Mouse (Mus musculus) adrenal gland, postnatal 25 days (tissue): Measurements from ENCODE around the gene Luzp1. TPM values are rescaled to one million over a fixed set of nuclear protein-coding genes. Genes with fewer than 3 reads are reported as not detected.

ENCODE experiments used
- DNase-seq: peaks from one replicate; pipeline ENCODE4 v3.0.0; 2021; ENCODE audit warnings: mixed read lengths
- total RNA-seq: library from RNA; stranded (reverse); gene quantifications from 2 replicates; pipeline ENCODE4 v1.2.3, GENCODE M21; 2021

Luzp1 gene
- total RNA-seq, 1 experiment from 2014 or later, result 37.2 TPM

GRCm38 (mm10) chr4:136548381-136548801 is 78.8 kb downstream of the Luzp1 start:
- DNase-seq, result no peak

GRCm38 (mm10) chr4:136553108-136553507 is 83.5 kb downstream of the Luzp1 start:
- no peak for DNase-seq

- DNase-seq, result no peak
Measured at GRCm38 (mm10) chr4:136557638-136558037, 88.1 kb downstream of the Luzp1 start.

DNA sequence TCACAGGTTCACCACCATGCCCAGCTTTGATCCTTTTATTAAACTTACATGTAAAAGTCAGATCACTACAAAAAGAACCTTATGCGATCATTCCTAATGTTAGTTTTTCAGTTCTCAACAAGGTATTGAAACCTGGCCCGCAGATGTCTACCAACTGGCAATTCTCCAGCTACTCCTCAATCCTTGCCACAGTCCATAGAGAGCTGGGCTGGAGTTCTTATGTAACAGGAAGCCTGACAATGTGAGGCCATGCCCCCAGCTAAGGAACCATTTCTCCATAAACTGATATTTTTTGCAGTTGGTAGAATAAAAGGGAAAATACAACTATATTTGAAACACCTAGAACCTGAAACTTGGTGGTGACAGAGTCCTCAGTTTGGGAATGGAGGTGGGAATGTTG is 90.1 kb downstream of the Luzp1 start:
- DNase-seq, result no peak

- DNase-seq, result no peak
Measured at GRCm38 (mm10) chr4:136560270-136560991, 90.9 kb downstream of the Luzp1 start.

DNA sequence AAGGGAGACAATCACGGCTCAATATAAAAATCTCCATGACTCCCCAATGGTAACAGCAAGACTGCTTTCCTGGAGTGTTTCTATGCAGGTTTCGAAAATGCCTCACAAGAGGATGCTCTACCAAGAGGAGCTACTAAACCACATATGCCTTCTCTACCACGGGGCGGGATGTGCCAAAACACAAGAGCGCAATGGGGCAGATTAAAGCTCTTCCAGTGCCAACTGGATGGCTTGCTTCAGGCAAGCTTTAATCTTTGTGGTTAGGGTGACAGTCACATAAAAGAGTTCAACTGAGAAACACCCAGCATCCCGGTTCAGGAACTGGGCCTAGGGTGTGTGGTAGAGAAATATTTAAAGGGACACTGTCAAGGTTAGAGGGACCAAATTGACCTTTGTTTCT is 93.2 kb downstream of the Luzp1 start:
- DNase-seq, result no peak

GRCm38 (mm10) chr4:136568629-136569028 is 99.1 kb downstream of the Luzp1 start:
- DNase-seq, result peak; percentile 37

- DNase-seq, result no peak
Measured at GRCm38 (mm10) chr4:136569998-136570397, 100.4 kb downstream of the Luzp1 start.

- DNase-seq, result no peak
Measured at GRCm38 (mm10) chr4:136581885-136582284, 112.3 kb downstream of the Luzp1 start.

GRCm38 (mm10) chr4:136587221-136587827 is 117.8 kb downstream of the Luzp1 start:
- DNase-seq, result no peak

- DNase-seq, result no peak
Measured at GRCm38 (mm10) chr4:136588003-136588402, 118.4 kb downstream of the Luzp1 start.

- DNase-seq, result no peak
Measured at GRCm38 (mm10) chr4:136592111-136592510, 122.5 kb downstream of the Luzp1 start.

- no peak for DNase-seq
Measured at GRCm38 (mm10) chr4:136594006-136594405, 124.4 kb downstream of the Luzp1 start.

DNA sequence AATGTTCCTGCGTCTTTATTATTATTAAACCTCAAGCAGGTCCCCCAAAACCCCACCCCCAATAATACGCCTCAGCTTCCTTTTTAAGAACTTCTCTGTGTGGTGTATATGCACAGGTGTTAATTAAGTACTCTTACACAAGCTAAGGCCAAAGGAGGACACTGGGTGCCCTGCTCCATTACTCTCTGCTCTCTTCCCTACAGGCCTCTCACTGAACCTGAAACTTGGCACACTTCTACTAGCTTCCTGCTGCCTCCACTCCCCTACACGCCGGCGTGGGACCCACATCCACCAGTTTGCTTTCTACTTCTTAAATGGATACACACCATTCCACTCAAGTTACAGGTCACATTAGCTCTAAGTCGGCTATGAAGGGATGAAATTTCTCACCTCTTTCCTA is 125.7 kb downstream of the Luzp1 start:
- DNase-seq, result no peak

DNA sequence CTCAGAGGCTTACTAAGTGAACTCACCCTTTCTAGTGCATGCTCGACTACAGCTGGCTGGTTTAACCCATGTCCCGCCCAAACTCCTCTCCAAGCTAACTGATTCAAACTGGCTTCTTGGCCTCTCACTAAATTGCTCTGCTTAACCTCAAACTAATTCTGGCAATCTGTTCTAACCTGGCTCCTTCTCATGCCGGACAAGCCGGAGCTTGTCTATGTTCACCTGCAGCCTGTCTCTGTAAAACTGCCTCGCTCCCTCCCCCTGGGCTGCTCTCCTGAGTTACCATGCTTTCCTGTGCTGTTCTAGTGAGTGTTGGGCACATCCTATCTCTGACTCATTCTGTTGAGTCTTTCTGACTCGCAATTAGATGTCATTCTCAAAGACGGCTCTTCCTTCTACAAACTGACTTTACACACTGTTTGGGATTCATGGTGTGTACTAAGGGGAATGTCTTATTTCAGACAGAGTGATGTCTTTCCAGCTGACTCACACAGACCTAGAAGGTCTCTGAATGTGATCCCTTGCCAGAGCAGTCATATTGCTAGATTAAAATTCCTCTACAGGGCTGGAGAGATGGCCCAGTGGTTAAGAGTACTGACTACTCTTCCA is 128.8 kb downstream of the Luzp1 start:
- no peak for DNase-seq

DNA sequence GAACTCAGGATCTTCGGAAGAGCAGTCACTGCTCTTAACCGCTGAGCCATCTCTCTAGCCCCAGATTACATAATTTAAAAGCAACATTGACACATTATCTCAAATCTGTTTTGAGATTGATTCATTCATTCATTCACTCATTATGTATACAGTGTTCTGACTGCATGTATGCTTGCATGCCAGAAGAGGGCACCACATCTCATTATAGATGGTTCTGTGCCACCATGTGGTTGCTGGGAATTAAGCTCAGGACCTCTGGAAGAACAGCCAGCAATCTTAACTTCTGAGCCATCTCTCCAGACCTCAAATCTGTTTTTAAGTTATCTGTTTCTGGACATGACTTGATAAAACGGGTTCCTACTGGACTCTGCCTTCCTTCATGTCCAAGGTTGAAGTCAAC is 130.3 kb downstream of the Luzp1 start:
- DNase-seq, result no peak

GRCm38 (mm10) chr4:136600536-136600935 is 131.0 kb downstream of the Luzp1 start:
- DNase-seq, result no peak

GRCm38 (mm10) chr4:136601476-136601875 is 131.9 kb downstream of the Luzp1 start:
- peak; percentile 71 for DNase-seq

DNA sequence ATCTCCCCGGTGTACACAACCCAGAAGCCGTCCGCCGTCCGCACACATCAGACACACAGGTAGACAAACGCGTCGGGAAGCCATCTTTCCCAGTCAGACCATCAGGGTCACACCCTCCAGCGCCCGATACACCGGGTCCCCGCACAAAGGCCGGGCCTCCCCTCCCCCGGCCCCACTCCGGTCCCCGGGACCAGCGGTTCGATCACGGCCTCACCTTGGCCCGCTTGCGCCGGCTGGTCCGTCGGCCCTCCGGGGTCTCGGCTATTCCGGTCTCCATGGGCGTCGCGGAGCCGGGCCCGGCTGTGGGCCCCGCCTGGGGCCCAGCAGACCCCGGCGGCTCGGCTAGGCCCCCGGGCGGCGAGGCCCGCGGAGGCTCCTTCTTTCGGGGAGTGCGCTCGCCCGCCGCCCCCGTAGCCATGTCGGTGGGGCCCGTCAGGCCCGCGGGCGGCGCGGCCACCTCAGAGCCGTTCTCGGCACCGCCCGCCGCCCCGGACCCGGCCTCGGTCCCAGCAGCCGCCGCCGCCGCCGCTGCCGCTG is 132.5 kb downstream of the Luzp1 start:
- peak; percentile 45 for DNase-seq

GRCm38 (mm10) chr4:136602568-136602967 is 133.0 kb downstream of the Luzp1 start, which contains the start of gene Kdm1a:
Gene Kdm1a, minus strand, starts transcription at chr4:136602723.
- DNase-seq, result peak; percentile 96
